Mouse (Mus musculus) small intestine, adult 10 weeks (tissue): Measurements from ENCODE around the gene Sdc3. TPM values are rescaled to one million over a fixed set of nuclear protein-coding genes. Genes with fewer than 3 reads are reported as not detected.

Source experiments
- polyA plus RNA-seq: library from polyadenylated mRNA; stranded (reverse); fragments of 350-450 nt; fragmentation: Illumina TruSeq; extraction: RNeasy Lipid Tissue Mini Kit (QIAGEN cat#74804); gene quantifications from one replicate; pipeline ENCODE4 v1.2.3, GENCODE M21; 2014; ENCODE audit warnings: low replicate concordance

Gene Sdc3
- polyA plus RNA-seq: 0.45 TPM

GRCm38 (mm10) chr4:130792376-130793179 is at the start of gene Sdc3:
TSS of gene Sdc3 (plus strand) at chr4:130792537.

Other genes starting within 250 kb of the Sdc3 start
- gene Nkain1, start 218.4 kb upstream of the Sdc3 start, polyA plus RNA-seq: not detected
- 74.4 TPM for gene Pum1, start 129.2 kb upstream of the Sdc3 start, polyA plus RNA-seq
- gene Laptm5, start 120.6 kb downstream of the Sdc3 start, polyA plus RNA-seq: 6.6 TPM
- gene Matn1, start 151.8 kb downstream of the Sdc3 start, polyA plus RNA-seq: not detected